Mouse (Mus musculus) neutrophil, adult 5-6 weeks (primary cell): ENCODE results near the gene Myo1d. TPM values are rescaled to one million over a fixed set of nuclear protein-coding genes. Genes with fewer than 3 reads are reported as not detected.
"Not testable (repeated sequence)": the region's sequence is repeated elsewhere in the genome, so short reads cannot be mapped to it uniquely, and the experiment has no call there.

Source experiments
- ATAC-seq: fragments of 151-379, 151-347 bp; 2 replicates; pipeline ENCODE4 v1.8.0; 2017; ENCODE audit warnings: mild to moderate bottlenecking, moderate TSS enrichment; ENCODE audit not compliant: insufficient number of reproducible peaks, poor library complexity, low FRiP score, severe bottlenecking; ENCODE audit errors: extremely low read depth
- total RNA-seq: library from RNA; stranded (forward); fragments of 200-1000 nt; gene quantifications from 2 replicates; pipeline ENCODE4 v1.2.3, GENCODE M21; 2017

Gene Myo1d
- total RNA-seq, 1 experiment from 2014 or later: 10.7 TPM

DNA sequence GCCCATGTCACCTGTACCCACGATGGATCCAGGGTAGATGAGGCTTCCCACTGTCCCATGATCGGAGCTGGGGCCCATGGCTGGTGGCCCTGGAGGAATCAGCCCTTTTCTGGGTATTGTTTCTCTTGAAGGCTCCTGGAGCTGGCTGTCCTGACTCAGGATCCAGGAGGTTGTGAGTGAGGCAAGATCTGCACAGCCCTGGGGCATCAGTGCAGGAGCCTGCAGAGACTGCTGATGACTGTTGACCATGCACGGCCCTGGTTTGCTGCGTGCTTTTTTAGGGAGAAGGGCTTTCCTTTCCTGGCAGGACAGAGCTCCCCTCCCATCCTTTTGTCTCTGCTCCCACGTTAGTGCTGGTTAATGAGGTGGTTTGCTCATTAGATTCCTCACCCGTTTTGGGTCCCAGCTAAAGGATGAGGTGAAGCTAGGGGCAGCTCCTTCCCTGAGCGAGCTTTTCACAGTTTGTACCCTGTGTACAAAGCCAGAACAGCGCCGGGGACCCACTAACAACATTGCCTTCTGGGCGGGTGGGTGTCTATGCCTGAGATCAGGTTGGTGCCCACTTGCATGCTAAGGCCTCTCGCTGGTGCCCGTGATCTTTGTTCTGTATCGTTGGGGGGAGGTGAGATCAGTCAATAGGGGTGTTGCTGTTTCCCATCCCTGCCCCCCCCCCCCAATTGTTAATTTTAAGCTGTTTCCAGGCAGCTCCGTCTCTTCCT lies 301.0 kb downstream of the Myo1d start:
- no peak for ATAC-seq

DNA sequence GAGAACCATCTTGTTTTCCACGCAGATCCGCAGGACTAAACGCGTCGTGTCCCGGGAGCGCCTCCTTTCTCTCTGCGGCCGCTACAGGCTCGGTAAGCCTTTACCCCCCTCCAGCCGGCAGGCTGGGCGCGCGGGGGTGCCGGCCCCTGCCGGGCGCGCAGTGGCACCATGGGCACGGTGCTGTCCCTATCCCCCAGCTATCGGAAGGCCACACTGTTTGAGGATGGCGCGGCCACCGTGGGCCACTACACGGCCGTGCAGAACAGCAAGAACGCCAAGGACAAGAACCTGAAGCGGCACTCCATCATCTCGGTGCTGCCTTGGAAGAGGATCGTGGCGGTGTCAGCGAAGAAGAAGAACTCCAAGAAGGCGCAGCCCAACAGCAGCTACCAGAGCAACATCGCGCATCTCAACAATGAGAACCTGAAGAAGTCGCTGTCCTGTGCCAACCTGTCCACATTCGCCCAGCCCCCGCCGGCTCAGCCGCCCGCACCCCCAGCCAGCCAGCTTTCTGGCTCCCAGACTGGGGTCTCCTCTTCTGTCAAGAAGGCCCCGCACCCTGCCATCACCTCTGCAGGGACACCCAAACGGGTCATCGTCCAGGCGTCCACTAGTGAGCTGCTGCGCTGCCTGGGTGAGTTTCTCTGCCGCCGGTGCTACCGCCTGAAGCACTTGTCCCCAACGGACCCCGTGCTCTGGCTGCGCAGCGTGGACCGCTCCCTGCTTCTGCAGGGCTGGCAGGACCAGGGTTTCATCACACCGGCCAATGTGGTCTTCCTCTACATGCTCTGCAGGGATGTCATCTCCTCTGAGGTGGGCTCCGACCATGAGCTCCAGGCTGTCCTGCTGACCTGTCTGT lies 302.3 kb downstream of the Myo1d start:
- ATAC-seq: no peak; the same call in 1 of the 2 replicates

DNA sequence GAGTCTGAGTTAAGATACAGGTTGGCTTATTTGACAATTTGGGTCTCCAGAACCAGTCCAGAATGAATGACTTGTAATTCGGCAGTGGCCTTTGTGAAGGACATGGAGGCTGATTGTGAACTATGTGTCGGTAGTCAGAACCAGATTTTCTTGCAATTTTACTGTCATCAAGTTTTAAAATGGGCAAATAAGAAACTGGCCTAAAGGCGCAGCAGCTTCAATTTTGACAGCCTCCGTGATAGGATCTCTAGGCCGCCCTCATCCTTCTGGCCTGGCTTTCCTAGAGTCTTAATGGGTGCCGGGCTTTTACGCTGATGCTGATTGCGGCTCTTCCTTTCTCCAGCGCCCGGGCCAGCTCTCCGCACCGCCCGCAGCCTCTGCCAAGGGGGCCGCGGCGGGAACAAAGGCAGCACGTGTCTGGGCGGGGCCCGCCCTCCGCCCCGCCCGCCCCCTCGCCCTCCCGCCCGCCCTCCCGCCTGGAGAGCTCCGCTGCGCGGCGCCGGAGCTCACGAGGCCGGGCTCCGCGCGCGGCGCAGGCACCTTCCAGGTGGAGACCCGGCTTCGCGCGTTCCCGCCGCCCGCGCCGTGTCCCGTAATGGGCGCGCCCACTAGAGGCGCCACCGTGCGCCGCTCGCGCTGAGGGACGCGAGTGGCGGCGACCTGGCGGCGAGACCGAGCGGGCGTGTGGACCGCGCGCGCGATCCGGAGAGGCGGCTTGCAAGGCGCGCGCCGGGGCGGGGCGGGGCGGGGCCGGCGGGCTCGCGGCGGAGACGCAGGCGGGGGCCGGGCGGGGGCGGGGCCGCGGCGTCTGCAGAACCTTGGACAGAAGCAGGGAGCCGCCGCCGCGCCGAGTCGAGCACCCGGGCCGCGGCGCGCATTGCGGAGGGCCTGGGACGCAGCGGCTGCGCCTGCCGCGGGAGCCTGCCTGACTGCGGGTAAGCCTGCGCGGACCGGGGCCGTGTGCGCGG lies 303.3 kb downstream of the Myo1d start, which contains the start of gene Cdk5r1:
TSS of gene Cdk5r1 (plus strand) at position 802 of the 968 bp plus-strand sequence.
- peak; percentile 66 for ATAC-seq

DNA sequence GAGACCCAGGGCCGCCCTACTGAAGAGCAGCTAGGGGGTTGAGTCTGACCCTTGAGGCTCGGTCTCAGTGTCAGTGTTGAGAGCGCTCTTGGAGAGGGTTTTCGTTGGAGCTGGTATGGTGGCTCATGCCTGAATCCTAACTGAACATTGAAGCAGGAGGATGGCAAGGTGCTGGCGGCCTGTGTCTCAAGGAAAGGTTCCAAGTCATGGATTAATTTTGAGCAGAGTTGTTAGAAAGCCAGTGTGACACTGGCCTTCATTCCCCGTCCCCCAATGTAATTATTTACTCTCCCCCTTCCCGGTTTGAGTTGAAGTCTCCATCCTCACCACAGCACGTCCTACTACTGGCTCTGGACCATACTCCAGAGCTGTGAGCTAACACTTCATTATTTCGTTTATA lies 304.3 kb downstream of the Myo1d start:
- no peak for ATAC-seq

DNA sequence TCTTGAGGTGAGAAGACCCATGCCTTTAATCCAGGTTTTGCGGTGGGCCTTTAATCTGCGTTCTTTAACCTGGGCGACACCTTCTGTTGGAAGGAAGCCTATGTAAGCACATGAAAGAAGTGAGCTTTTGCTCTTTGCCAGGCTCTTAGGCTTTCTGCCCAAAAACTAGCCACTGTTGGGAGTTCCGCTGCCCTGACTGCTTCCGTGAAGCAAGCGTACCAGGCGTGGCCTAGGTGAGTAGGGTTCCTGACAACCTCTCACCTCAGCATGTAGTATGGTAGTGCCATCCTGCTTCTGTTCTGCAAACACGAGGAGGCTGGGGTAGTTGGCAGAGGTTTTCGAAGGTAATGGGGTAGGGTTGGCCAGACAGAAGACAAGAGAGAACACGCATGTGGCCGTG lies 305.0 kb downstream of the Myo1d start:
- ATAC-seq: no peak

DNA sequence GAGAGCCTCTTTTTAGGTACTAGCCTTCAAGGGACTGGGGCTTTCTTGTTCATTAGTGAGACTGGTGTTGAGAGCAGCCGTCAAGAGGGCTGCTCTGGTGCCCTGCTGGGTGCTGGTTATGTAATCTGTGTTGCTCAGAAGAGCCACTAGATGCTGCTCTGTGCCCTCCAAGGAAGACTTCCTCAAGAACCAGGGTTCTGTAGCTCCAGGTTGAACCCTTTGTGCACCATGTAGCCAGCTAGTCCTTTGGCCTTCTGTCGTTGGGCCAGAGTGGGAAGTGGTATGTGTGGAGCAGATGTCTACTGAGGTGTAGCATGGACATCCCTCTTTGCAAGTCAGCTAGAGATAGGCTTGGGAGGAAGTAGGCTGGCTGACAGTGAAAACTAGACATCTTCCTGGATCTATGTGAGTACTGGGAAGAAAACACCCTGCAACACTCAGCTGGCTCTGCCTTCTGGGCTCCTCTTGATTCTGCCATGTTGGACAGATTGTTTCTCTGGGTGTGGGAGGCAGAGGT lies 305.6 kb downstream of the Myo1d start:
- ATAC-seq: no peak

DNA sequence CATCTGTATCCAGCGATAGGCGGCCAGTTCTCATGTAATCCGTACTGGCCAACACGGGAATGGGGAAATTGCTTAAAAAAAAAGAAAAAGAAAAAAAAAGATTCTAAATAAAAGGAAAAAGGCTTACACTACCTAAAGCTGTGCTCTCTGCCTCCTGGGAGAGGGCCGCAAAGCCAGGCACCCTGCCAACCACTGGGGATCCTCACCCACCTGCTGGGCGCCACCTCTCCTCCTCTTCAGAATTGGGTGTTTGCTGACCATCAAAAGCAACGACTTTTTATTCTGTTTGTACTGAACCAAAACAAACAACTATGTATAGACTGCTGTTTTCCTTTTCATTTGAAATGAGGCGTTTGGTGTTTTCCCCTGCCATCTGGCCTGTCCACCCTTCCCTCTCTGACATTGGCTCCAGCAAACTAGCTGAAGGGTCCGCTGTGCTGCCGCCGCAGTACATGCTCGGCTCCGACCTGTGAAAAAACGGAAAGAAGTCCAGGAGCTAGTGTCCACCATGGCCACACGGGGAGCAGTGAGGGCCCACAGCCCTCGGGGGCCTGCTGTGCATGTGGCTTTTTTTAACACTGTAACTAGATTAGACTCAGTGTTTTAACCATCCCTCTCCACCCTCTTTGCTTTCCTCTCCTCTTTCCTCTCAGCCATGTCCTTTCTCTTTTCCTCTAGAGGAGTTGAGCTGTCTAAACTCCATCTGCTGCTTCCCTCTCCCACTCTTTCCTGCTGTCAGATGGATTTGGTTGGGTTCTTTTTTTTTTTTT lies 307.8 kb downstream of the Myo1d start:
- ATAC-seq: no peak

DNA sequence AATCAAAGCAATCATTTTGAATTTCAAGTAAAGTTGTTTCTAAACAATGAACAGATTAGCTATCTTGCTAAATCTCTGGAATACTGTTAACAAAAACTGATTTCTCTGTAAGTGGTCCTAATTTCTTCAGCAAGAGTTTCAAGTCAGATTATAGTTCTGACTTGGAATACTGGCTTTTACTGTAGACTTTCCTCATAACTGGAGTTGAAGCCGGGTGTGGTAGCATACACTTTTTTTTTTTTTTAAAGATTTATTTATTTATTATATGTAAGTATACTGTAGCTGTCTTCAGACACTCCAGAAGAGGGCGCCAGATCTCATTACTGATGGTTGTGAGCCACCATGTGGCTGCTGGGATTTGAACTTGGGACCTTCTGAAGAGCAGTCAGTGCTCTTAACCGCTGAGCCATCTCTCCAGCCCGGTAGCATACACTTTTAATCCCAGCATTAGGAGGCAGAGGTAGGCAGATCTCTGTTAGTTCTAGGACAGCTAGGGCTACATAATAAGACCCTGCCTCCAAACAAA lies 316.2 kb downstream of the Myo1d start:
- ATAC-seq: not testable (repeated sequence)

DNA sequence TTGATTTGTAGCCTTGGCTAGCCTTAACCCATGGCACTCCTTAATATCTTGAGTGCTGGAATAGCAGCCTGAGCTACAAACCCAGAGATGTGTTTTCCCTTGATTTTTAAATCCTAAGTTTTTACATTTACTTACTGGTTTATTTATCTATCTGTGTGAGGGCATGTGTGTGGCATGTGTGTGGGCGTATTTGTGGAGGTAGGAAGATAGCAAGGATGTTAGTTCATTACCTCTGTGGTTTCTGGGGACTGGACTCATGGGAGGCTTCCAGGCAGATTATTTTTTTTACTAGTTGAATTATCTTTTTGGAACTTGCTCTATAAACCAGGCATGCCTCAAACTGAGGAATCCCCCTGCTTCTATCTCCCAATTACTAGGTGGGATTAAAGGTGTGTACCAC lies 326.6 kb downstream of the Myo1d start:
- ATAC-seq: no peak

DNA sequence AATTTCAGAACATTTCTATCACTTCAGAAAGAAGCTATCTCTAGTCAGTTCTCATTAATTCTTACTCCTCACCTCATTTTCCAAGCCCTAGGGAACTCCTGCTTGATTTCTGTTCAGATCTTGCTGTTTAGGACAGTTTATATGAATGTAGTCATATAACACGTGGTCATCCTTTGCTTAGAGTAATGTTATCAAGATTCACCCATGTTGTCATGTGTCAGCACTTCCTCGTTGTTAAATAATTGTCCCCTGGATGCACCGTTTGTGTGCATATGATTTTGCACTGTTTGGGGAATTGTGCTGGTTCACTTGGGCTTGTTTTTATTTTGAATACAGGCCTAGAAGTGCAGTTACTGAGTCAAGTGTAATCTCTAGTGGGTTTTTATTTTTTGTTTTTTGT lies 327.6 kb downstream of the Myo1d start:
- ATAC-seq: no peak

DNA sequence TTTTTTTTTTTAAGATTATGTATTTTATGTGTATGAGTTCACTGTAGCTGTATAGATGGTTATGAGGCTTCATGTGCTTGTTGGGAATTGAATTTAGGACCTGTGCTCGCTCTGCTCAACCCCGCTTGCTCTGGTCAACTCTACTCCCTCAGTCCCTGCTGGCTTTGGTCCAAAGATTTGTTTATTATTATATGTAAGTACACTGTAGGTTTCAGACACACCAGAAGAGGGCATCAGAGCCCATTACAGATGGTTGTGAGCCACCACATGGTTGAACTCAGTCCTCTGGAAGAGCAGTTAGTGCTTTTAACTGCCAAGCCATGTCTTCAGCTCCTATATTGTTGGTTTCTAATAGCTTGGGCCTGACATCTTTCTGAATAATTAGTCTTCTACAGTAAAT lies 330.0 kb downstream of the Myo1d start:
- ATAC-seq: no peak

DNA sequence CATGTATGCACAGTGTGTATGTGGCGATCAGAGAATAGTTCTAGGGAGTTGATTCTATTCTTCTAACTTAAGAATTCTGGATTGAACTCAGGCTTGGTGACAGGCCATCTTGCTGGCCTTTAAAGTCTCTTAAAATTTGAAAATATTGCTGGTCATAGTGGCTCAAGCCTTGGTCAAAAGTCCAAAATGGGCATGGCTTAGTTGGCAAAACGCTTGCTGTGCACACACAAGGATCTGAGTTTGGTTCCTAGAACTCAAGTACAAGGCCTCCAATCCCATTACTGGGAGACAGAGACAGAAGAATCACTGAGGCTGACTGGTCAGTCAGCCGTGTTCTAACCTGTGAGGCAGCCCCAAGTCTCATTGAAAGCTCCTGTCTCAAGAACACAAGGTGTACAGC lies 332.9 kb downstream of the Myo1d start:
- no peak for ATAC-seq

Other genes with a start within 250 kb of the Myo1d start
- gene Tmem98, start 30.1 kb upstream of the Myo1d start, total RNA-seq: not detected in 2 replicates
- gene Spaca3, start 78.3 kb upstream of the Myo1d start, total RNA-seq: not detected in 2 replicates